Mouse (Mus musculus): Measurements from ENCODE around the gene Gpr135. TPM values are rescaled to one million over a fixed set of nuclear protein-coding genes. Genes with fewer than 3 reads are reported as not detected.
"Not testable (repeated sequence)": the region's sequence is repeated elsewhere in the genome, so short reads cannot be mapped to it uniquely, and the experiment has no call there.

The Gpr135 gene
- total RNA-seq, 1 experiment from 2014 or later, result 0.58 TPM

DNA sequence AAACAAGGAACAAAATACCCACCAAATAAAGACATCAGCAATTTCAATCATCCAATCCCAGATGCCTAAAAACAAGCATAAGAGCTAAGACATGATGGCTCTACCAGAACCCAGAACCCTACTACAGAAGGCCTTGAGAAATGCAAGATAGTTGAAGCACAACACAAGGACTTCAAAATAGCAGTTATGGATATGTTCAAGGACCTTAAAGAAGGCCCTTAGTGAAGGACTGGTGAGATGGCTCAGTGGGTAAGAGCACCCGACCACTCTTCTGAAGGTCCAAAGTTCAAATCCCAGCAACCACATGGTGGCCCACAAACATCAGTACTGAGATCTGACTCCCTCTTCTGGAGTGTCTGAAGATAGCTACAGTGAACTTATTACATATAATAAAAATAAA is 13.1 kb downstream of the Gpr135 start:
- ATAC-seq (ENCODE audit: extremely low read depth, insufficient number of reproducible peaks, low FRiP score, poor library complexity, severe bottlenecking), result no peak

DNA sequence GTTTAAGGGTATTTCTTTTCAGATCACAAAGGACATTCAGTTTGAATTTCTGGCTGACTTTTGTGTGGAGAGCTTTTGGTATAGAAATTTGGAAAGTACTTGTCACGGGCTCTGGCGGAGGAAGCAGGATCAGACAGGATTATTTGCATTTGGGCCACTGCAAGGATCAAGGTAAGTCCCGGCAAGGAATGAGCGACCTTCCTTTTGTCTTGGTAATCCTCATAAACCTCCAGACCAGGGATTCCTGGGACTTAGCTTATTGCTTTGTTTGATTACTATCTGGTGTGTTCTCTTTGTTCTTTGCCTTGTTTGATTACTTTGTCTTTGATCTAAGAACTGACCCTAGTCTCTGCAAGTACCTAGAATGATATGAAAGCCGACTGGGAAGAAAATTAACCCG is 17.1 kb downstream of the Gpr135 start:
- no peak for ATAC-seq (ENCODE audit: extremely low read depth, insufficient number of reproducible peaks, low FRiP score, poor library complexity, severe bottlenecking)

DNA sequence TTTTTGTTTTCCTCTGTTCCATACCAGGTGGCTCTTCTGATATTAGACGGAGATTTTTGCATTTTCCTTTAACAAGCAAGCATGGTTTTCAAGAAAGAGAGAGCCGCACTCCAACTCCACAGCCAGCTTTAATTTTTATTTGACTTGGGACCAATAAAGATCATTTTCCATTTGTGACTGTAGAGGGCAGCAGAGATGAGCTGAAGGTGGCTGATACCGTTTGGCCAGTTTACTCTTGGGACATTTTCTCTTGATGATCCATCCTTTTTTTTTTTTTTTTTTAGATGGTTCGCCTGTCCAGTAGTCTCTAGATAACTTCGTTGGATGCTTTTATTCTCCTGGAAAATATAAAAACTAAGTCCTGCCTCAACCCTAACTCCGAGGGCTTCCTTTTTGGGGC is 17.6 kb downstream of the Gpr135 start:
- no peak for ATAC-seq (ENCODE audit: extremely low read depth, insufficient number of reproducible peaks, low FRiP score, poor library complexity, severe bottlenecking)

DNA sequence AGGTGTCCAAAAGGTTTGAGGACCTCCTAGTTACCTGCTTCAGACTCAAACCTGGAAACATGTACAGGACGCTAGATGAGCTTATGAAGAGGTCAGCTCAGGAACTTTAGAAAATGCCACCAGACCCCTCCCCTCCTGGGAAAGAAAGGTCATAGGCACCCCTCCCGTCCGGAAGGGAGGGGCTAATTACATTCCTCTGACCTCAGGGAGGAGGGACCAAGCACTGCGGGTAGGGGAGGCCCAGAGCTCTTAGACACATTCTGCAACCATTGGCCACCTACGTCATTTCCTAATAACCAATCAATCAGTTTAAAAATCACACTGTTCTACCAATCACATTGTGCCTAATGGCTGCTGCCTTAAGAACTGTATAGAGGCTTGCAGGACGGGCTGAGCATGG is 18.4 kb downstream of the Gpr135 start:
- no peak for ATAC-seq (ENCODE audit: extremely low read depth, insufficient number of reproducible peaks, low FRiP score, poor library complexity, severe bottlenecking)

DNA sequence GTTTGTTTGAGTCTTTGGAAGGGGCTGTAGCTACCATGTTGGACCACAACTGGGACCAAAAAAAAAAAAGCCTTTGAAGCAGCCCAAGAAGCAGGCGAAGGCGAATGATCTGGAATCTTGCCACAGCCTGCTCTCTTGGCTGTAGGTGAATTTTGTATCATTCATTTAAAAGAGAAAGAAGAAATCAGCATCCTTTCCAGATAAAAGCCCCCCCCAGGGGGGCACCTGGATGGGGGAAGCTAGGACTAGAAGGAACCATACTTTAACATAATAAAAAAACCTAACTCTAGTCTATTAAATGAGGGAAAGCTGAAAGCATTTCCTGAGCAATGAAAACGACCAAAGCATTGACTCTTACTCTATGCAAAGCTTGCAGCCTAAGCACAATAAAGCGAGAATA is 20.1 kb downstream of the Gpr135 start:
- ATAC-seq (ENCODE audit: extremely low read depth, insufficient number of reproducible peaks, low FRiP score, poor library complexity, severe bottlenecking), result no peak

DNA sequence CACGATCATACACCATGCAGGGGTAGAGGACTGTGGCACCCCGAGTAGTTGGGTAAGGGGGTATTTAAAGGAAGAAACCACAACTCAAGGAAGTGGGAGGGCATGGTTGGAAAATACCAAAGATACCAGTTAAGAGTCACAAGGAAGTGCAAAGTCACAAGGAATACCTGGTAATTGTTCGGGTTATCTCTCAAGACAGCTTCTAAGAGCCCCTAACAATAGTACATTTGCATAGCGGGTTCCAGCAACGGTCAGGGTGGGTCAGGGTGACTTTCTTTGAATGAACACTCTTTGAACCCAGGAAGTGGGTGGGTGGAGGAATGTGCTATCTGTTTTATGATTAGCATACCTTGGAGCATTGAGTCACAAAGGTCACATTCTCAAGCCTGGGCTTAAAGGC is 20.8 kb downstream of the Gpr135 start:
- ATAC-seq (ENCODE audit: extremely low read depth, insufficient number of reproducible peaks, low FRiP score, poor library complexity, severe bottlenecking), result not testable (repeated sequence)

DNA sequence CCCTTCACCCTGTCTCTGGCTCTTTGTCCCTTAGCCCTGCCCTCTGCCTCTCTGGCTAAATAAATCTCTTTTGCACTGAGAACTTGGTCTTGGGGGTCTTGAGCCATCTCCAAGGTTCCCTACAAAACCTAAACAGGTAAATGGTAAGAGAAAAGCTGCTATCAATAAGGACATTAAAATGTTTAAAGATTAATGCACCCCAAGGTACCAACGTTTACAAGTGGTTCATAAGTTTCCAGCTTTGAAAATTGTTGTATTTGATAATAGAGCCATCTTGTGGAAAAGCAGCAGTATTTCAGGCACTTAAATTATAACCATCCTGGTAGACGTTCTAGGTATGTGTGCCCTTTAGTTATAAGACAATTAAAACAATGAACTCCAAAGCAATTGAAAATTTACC is 23.4 kb downstream of the Gpr135 start:
- no peak for ATAC-seq (ENCODE audit: extremely low read depth, insufficient number of reproducible peaks, low FRiP score, poor library complexity, severe bottlenecking)

DNA sequence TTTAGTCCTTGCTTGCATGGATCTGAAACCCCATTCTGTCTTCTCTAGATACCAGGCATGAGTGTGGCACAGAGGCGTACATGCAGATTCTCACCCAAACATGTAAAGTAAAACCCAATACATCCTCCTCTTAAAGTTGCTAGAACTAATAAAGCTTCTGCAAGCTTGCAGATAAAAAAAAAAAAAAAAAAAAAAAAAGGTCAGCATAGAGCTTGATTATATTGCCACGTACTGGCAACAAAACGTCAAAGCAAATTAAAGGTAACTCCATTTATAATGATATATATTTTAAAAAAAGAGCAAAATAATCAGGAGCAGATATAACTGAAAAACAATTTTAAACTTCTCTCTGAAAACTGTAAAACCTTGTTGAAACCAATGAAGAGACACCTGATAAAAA is 29.7 kb downstream of the Gpr135 start:
- ATAC-seq (ENCODE audit: extremely low read depth, insufficient number of reproducible peaks, low FRiP score, poor library complexity, severe bottlenecking), result no peak

DNA sequence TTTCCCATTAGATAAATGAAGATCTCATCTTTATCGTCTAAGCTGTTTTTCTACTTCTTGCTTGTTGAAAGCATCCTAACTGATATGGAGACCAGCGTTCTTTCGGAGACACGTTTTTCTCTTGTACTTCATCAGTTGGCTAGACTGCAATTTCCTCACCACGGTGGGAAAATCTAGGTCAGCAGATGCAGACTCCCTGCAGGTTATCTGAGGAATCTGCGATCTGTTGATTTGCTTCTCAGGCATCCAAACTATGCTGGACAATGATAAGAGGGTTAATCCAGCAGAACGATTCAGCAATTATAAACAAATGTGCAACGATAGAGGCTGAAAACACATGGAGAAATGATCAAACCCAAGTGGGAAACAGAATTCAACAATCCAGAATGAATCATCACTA is 31.4 kb downstream of the Gpr135 start:
- ATAC-seq (ENCODE audit: extremely low read depth, insufficient number of reproducible peaks, low FRiP score, poor library complexity, severe bottlenecking), result no peak

DNA sequence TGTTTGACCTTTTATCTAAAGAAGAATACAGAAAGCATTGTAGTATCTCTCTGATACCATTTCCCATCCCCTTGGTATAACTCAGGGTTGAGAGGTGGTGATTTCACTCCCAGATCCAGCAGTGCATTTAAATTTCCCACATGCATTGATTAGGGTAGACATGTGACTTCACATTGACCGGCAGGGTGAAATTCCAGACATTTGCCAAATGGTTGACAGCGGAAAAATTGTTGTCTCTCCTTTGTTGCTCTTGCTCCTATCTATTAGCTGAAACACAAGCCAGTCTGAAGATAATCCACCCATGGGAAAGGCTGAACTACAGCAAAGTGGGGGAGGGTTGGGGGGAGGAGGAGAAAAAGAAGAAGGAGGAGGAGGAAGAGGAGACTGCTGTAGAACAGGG is 32.1 kb downstream of the Gpr135 start:
- no peak for ATAC-seq (ENCODE audit: extremely low read depth, insufficient number of reproducible peaks, low FRiP score, poor library complexity, severe bottlenecking)

DNA sequence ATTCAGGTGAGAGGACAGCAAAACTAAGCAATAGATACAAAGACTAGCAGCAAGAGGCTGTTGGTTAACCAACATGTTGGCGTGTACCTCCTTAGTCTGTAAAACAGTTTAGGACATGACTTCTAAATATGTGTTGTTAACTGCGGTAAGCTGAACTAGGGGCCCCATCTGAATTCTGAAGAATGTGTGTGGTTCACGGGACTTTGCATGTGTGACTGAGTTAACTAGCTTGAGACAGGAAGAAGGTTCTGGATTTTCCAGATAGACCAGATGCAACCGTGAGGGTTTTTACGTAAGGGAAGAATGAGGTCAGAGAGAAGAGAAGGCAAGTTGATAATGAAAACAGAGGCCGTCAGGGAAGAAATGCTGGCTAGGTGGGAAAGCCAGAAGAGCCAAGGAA is 33.9 kb downstream of the Gpr135 start:
- ATAC-seq (ENCODE audit: extremely low read depth, insufficient number of reproducible peaks, low FRiP score, poor library complexity, severe bottlenecking), result no peak

DNA sequence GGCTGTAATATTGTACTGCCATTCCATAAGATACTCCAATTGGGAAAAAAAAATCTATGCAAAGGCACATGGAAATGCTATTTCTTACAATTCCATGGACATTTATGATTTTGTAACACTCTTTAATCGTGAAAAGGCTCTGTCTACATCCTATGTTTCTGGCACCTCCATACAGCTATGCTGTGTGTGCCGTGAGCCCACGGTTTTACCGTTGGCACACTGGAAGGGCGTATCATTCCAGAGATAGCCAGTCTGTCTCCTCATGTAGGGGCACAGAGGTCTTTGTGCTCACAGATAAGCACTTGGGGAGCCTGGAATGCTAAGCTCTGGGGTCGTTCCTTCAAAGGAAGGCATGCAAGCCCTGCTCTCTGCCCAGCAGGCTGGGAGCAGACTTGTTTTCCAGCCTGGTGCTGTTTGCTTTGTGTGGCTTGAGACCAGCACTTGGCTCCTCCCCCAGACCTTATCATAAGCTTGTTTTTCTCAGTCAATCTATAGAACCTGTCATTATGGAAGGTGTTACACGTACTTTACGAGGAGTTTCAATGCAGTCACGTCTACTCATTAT is 34.7 kb downstream of the Gpr135 start:
- no peak for ATAC-seq (ENCODE audit: extremely low read depth, insufficient number of reproducible peaks, low FRiP score, poor library complexity, severe bottlenecking)

DNA sequence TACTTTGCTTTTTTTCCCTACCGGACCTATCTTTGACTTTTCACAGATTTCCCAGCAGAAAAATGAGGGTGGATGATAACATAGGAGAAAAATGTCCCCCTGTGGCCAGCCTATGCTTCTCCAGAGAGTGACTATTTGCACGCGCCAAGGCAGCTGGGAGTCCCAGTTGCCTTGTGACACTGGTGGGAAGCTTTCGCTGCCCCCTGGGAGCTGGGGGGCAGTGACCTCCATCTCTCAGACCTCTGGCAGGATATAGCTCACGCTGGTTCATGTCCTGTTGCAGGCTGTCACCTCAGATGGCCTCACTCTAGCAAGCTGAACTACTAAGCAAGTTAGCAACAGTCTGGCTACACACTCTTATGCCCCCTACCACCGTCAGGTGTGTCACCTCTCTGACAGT is 39.1 kb downstream of the Gpr135 start:
- no peak for ATAC-seq (ENCODE audit: extremely low read depth, insufficient number of reproducible peaks, low FRiP score, poor library complexity, severe bottlenecking)

DNA sequence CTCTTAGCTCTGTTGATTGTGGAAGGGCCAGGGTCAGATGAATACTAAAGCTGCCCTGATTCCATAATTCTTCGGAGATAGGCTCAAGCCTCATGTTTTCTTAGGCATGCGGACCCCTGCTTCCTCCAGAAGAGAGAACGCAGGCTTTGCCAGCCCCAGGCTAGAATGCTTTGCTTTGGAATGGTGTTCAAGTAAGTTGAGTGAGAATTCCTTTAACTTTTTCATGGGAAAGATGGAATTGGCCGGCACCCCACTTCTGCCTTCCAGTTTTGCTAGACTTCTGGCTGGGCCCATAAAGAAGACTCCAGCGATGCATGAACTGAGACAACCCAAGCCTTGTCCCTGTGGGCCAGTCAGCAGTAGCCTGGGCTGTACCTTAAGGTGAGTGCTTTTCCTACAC is 39.8 kb downstream of the Gpr135 start:
- no peak for ATAC-seq (ENCODE audit: extremely low read depth, insufficient number of reproducible peaks, low FRiP score, poor library complexity, severe bottlenecking)

DNA sequence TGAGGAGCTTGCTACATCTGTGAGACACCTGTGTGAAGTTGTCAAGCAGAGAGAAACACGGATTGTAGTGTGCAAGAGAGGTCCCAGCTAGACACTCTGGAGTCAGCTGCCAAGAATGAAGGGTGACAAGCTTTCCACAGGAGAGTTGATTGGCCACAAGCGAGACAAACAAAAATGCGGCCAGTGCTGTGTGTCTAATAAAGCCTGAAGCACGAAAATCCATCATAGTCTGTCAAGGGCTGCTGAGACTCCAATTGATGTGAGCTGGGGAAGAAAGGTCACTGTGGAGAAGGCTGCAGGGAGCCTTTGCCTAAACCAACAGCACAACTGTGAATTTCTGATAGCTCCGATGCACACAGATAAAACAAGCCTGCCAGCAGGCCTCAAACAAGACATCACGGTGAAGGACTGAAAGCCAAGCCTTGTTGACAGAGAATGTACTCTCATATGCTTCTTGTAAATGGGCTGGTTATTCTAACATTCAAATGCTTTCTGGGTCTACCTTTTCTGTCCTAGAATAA is 45.6 kb downstream of the Gpr135 start:
- no peak for ATAC-seq (ENCODE audit: extremely low read depth, insufficient number of reproducible peaks, low FRiP score, poor library complexity, severe bottlenecking)

DNA sequence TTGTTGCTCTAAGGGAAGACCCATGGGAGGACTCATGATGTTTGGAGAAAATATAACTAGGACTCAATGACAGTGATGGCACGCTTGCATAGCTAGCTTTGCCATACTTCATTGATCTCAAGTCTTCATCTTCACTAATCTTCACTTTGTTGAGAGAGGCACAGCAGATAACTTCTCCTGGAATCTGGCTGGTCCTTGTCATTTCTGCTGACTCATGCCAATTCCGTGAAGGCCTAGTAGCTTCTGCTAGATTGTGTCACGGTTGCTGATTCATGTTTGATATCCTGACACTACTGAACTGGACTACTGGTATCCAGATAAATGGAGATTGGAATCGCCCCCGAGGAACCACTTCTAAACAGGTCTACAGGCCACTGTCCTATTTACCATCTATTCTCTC is 47.4 kb downstream of the Gpr135 start:
- ATAC-seq (ENCODE audit: extremely low read depth, insufficient number of reproducible peaks, low FRiP score, poor library complexity, severe bottlenecking), result no peak

DNA sequence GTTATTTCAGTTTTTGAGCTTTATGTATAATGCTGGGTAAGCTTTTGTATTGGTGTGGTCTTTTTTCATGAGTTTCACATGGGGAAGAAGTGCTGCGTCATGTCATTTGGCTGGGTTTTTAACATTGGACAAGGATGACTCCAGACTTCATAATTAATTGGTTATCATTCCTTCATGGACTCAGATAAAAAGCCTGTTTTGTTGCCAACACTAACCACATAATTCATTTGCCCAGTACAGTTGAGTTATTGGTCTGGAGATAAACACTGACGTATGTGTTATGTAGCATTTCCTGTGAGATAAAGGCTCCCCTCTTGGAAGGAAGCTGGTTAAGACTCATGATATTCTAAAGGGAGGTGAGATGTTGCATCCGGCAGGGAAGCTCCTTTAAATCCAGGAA is 48.1 kb downstream of the Gpr135 start:
- ATAC-seq (ENCODE audit: extremely low read depth, insufficient number of reproducible peaks, low FRiP score, poor library complexity, severe bottlenecking), result no peak

DNA sequence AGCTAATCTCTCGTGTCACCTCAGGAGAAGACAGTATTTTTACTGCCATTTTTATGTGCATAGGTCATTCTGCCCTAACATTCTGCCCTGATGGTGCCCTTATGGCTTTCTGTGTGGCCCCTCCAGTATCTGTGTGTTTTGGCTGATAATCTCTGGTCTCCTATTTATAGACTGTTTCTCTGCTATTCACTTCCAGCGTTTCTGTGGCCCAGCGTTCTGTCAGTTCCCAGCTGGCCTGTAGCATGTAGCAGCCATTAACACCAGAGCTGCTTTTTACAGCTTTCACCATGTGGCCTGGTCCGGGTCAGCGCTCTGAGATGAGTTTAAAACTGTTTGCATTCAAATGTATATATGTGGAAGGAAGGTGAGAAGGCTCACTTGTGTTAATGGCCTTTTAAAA is 49.4 kb downstream of the Gpr135 start:
- no peak for ATAC-seq (ENCODE audit: extremely low read depth, insufficient number of reproducible peaks, low FRiP score, poor library complexity, severe bottlenecking)

DNA sequence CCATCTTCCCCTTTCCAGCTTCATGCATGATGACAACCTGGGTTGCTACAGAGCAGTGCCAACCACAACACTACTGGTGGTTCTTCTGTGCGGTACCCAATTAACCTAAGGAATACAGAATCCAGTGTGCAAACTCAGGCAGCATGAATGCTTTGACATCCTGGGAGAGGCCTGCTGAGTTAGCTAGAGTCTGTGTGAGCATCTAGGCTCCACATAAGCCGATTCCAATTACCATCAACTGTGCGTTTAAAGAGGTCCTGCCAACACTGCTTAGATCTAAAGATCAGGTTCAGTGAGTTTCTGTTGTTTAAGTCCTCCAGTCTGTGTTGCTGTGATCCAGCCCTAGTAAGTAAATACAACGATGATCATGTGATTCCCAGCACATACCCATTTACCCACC is 50.6 kb downstream of the Gpr135 start:
- ATAC-seq (ENCODE audit: extremely low read depth, insufficient number of reproducible peaks, low FRiP score, poor library complexity, severe bottlenecking), result no peak
